Mouse (Mus musculus) MEL (cell line): ENCODE data around the gene Msx2.

ENCODE experiments used
- EP300 ChIP-seq, 2 experiments: IDR thresholded peaks; 2 replicates each; pipeline ENCODE4 v1.6.1; 2011; ENCODE audit warnings: improper control_type of control experiment in 2 of 2, low read length in 2 of 2, low read depth in 1 of 2, mild to moderate bottlenecking in 1 of 2
- HCFC1 ChIP-seq: IDR thresholded peaks from 2 replicates; pipeline ENCODE4 v1.6.1; 2012; ENCODE audit warnings: low read depth, mild to moderate bottlenecking, inconsistent platforms, low read length, improper control_type of control experiment, moderate library complexity
- KAT2A ChIP-seq: conservative IDR thresholded peaks from 2 replicates; pipeline ENCODE4 v1.6.1; 2012; ENCODE audit warnings: low read depth, low read length, improper control_type of control experiment, inconsistent platforms
- UBTF ChIP-seq: IDR thresholded peaks from 2 replicates; pipeline ENCODE4 v1.6.1; 2012; ENCODE audit warnings: low read depth, mild to moderate bottlenecking, inconsistent platforms, low read length, improper control_type of control experiment, moderate library complexity, borderline replicate concordance; ENCODE audit not compliant: insufficient read depth
- ZC3H11A ChIP-seq: IDR thresholded peaks from 2 replicates; pipeline ENCODE4 v1.6.1; 2012; ENCODE audit warnings: low read depth, mild to moderate bottlenecking, inconsistent platforms, low read length, improper control_type of control experiment

- TF ChIP-seq HCFC1 (no peak), KAT2A (no peak), EP300 (IDR thresholded peaks at IDR 0.05; ENCODE audit: low read depth in 1 of 2, low read length in 2 of 2) (no peak), UBTF (no peak), ZC3H11A (no peak)
These were observed 10.3 kb downstream of the Msx2 start for GRCm38 (mm10) chr13:53462649-53462970.
